Mouse (Mus musculus) activated CD4-positive, CD25-positive, alpha-beta regulatory T cell (primary cell): ENCODE measurements around the gene Tmed3. TPM values are rescaled to one million over a fixed set of nuclear protein-coding genes. Genes with fewer than 3 reads are reported as not detected.

Experiments
- polyA plus RNA-seq, 2 experiments: library from polyadenylated mRNA; unstranded; fragments of 100-300 nt; shearing (Covaris generic); gene quantifications; one replicate each; pipeline ENCODE4 v1.2.1; 2017

Tmed3 gene
- 10 to 100 TPM; 37.1 to 46.5 TPM for polyA plus RNA-seq

GRCm38 (mm10) chr9:89704265-89705196, at the start of gene Tmed3:
Tmed3 (minus strand) TSS chr9:89705068.

GRCm38 (mm10) chr9:89738295-89738694, 33.4 kb upstream of the Tmed3 start, which contains the start of gene Ankrd34c:
Ankrd34c (minus strand) TSS chr9:89738475.

Other genes with a start within 250 kb of the Tmed3 start
- gene Minar1, start 81.9 kb downstream of the Tmed3 start, polyA plus RNA-seq, result under 1 TPM in 1 of 2 experiments, not detected in 1; 0.06 TPM
- not detected for gene Ankrd34c, start 33.4 kb upstream of the Tmed3 start, polyA plus RNA-seq
- gene Rasgrf1, start 204.8 kb upstream of the Tmed3 start, polyA plus RNA-seq, result under 1 TPM; 0.31 to 0.72 TPM